Comparison of ENCODE assay signal across 11 mouse cellular contexts in the genomic region with DNA sequence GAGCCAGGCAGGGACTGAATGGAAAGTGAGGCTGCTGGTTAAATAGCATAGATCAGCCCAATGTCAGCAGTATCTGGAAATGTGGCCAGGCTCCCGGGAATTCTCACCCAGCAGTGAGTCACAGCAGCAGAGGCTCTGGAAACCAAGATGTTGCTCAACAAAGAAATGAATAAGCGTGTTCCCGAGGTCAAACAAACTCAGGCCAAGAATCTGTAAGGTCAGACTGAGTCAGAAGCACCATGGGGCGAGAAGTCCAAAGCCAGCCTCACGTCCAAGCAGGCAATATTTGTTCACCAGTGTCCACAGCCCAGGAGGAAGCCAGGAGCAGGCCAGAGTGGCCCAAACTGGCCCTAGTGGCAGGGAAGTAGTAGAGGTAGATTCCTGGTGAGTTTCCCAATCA.
DNase-seq lines count a peak whose midpoint lies in the region; TF ChIP-seq lines count a peak whose summit lies in the region.
"Had no signal": no experiment of that assay in that cellular context is flagged by ENCODE, and none has a peak within 500 bp of the region (broad histone marks: within the 10 kb centered on the region; RNA-seq: fewer than 3 reads in every experiment).

No protein-coding gene starts in this region.

- no peak overlapping the region for H3K4me3 ChIP-seq in myocyte
- no peak overlapping the region for H3K4me3 ChIP-seq in left cerebral cortex, adult 2 months
- H3K4me3 ChIP-seq in thymus, adult 2 months (ENCODE audit: control insufficient read depth, insufficient read depth, low read length), result no peak overlapping the region

- no peak overlapping the region for H3K27ac ChIP-seq in left cerebral cortex, adult 2 months
- H3K27ac ChIP-seq in thymus, adult 2 months (ENCODE audit: control insufficient read depth, insufficient read depth, low read length), result no peak overlapping the region

- no peaks in the 10 kb centered on the region for H3K27me3 ChIP-seq in myocyte (ENCODE audit: control insufficient read depth, insufficient read depth, insufficient read length)
- H3K27me3 ChIP-seq in thymus, adult 2 months (ENCODE audit: control insufficient read depth, insufficient read depth, low read length), result no peaks in the 10 kb centered on the region

- DNase-seq in ovary, adult 18-20 months (ENCODE audit: low spot score), result peak; percentile 56
- no peak for DNase-seq in ovary, postnatal 14 days (ENCODE audit: low spot score)
- peak; percentile 71 for DNase-seq in adrenal gland, postnatal 10 days
- peak; percentile 38 to 45 for DNase-seq in heart, postnatal 36 days
- no peak for DNase-seq in left cerebral cortex, adult 2 months (ENCODE audit: extremely low spot score in 1 of 2, low spot score in 2 of 2)
- DNase-seq in testis, postnatal 10 days (ENCODE audit: low spot score), result no peak
- no peak for DNase-seq in thymus, adult 2 months
- DNase-seq: cerebellum, adult 11-12 months; layer of hippocampus, adult 9-11 months; lung, embryonic 14.5 days had no signal

- no peak for TF ChIP-seq POLR2A in myocyte (IDR thresholded peaks at IDR 0.05; ENCODE audit: insufficient read length, low read depth)
- TF ChIP-seq POLR2A in thymus, adult 2 months (IDR thresholded peaks at IDR 0.05; ENCODE audit: control insufficient read depth, extremely low read depth, insufficient read depth, low read length, poor library complexity), result no peak

- no peak for TF ChIP-seq CTCF in left cerebral cortex, adult 2 months (IDR thresholded peaks at IDR 0.05)
- no peak for TF ChIP-seq CTCF in thymus, adult 2 months (IDR thresholded peaks at IDR 0.05; ENCODE audit: borderline replicate concordance, control insufficient read depth, extremely low read depth, insufficient read depth, low read length, poor library complexity)

- no peaks in the 10 kb centered on the region for H3K79me2 ChIP-seq in myocyte (ENCODE audit: control insufficient read depth, insufficient read depth)

- H3ac ChIP-seq in myocyte (ENCODE audit: control insufficient read depth, insufficient read length), result no peak overlapping the region

- H3K36me3 ChIP-seq in myocyte (ENCODE audit: control insufficient read depth, insufficient read depth), result no peaks in the 10 kb centered on the region
- H3K36me3 ChIP-seq in thymus, adult 2 months (ENCODE audit: control insufficient read depth, insufficient read depth, low read length), result no peaks in the 10 kb centered on the region

- no peaks in the 10 kb centered on the region for H3K4me1 ChIP-seq in thymus, adult 2 months (replicated peaks; ENCODE audit: control insufficient read depth, insufficient read depth, low read length)

- intact Hi-C loops in heart, postnatal 36 days (cut with DNase I), result no loop called here
- intact Hi-C loops in left cerebral cortex, adult 2 months (cut with DNase I), result no loop called here

- H3K4me2 ChIP-seq in myocyte (ENCODE audit: low read depth), result peak overlapping the region; percentile 30
- H3K4me2 ChIP-seq: lung, embryonic 14.5 days had no signal

- WGBS in thymus, adult 2 months, result 92% methylated on average over 5 of the region's 5 CpGs

TF ChIP-seq in myocyte, 11 proteins besides CTCF, POLR2A, EP300 and RAD21:
- no peak for TF ChIP-seq POLR2AphosphoS2 (IDR thresholded peaks at IDR 0.05; ENCODE audit: insufficient read length, low read depth)
- no peak for TF ChIP-seq SRF (IDR thresholded peaks at IDR 0.05; ENCODE audit: control insufficient read depth, insufficient read length, low read depth)
- no peak for TF ChIP-seq MYOG (IDR thresholded peaks at IDR 0.05; ENCODE audit: control insufficient read depth in 1 of 3, insufficient read depth in 1 of 3, insufficient read length in 2 of 3, low read depth in 2 of 3)
- TF ChIP-seq CEBPB (IDR thresholded peaks at IDR 0.05; ENCODE audit: insufficient read depth, poor library complexity, severe bottlenecking), result peak; percentile 98
- no peak for TF ChIP-seq REST (IDR thresholded peaks at IDR 0.05; ENCODE audit: insufficient read depth, insufficient read length)
TF ChIP-seq in myocyte: peak in this region for 1.

Comparison
In these comparisons a context has a peak if more than half of its experiments do, and no peak if none do; other contexts are left out.
1. DNase-seq: peak in ovary, adult 18-20 months (single experiment), adrenal gland, postnatal 10 days (single experiment) and heart, postnatal 36 days (2 of 2); none in ovary, postnatal 14 days (single experiment), left cerebral cortex, adult 2 months (0 of 2), testis, postnatal 10 days (single experiment) and thymus, adult 2 months (single experiment).